Mouse (Mus musculus) intestine, embryonic 15.5 days (tissue): Measurements from ENCODE around the gene Gm17409. TPM values are rescaled to one million over a fixed set of nuclear protein-coding genes. Genes with fewer than 3 reads are reported as not detected.

Source experiments
- ATAC-seq: fragments of 200-750 bp; cut with Nextera tagmentation; 2 replicates; pipeline ENCODE4 v1.8.0; 2017; ENCODE audit warnings: moderate TSS enrichment, moderate library complexity
- H3K27ac ChIP-seq: fragments of 300-500 bp; sonication (generic); 2 replicates; pipeline ENCODE4 v1.5.1; 2015; ENCODE audit warnings: mild to moderate bottlenecking, inconsistent platforms
- H3K27me3 ChIP-seq: fragments of 300-500 bp; sonication (generic); replicated peaks from 2 replicates; pipeline ENCODE4 v1.6.1; 2015; ENCODE audit warnings: inconsistent platforms
- H3K36me3 ChIP-seq: fragments of 300-500 bp; sonication (generic); 2 replicates; pipeline ENCODE4 v1.6.1; 2015; ENCODE audit warnings: inconsistent platforms
- H3K4me1 ChIP-seq: fragments of 300-500 bp; sonication (generic); replicated peaks from 2 replicates; pipeline ENCODE4 v1.6.1; 2015; ENCODE audit warnings: inconsistent platforms
- H3K4me2 ChIP-seq: fragments of 300-500 bp; sonication (generic); replicated peaks from 2 replicates; pipeline ENCODE4 v1.6.1; 2015; ENCODE audit warnings: mild to moderate bottlenecking, inconsistent platforms
- H3K4me3 ChIP-seq: fragments of 300-500 bp; sonication (generic); replicated peaks from 2 replicates; pipeline ENCODE4 v1.5.1; 2015; ENCODE audit warnings: inconsistent platforms
- H3K9ac ChIP-seq: fragments of 300-500 bp; sonication (generic); 2 replicates; pipeline ENCODE4 v1.6.1; 2015; ENCODE audit warnings: inconsistent platforms
- H3K9me3 ChIP-seq: fragments of 300-500 bp; sonication (generic); 2 replicates; pipeline ENCODE4 v1.6.1; 2016; ENCODE audit warnings: inconsistent platforms
- WGBS: fragments of 180-500 bp; shearing (Covaris S2); methylation state at CpG from one replicate; pipeline ENCODE4 v1.1.7; 2015; 5-methylcytosine and 5-hydroxymethylcytosine counted together
- polyA plus RNA-seq: library from polyadenylated mRNA; unstranded; fragments of >200 nt; fragmentation: Nextera tagmentation; extraction: Ambion mirVana; gene quantifications from 2 replicates; pipeline ENCODE4 v1.2.1, GENCODE M21; 2015

Gm17409 gene
- polyA plus RNA-seq, 1 experiment from 2014 or later: not detected

GRCm38 (mm10) chr2:58516000-58516399, 46.1 kb downstream of the Gm17409 start:
- Histone ChIP-seq H3K9ac (no peak overlapping the region), H3K9me3 (no peaks in the 10 kb centered on the region), H3K4me2 (no peak overlapping the region), H3K27ac (no peak overlapping the region), H3K4me3 (no peak overlapping the region), H3K27me3 (no peaks in the 10 kb centered on the region), H3K36me3 (no peaks in the 10 kb centered on the region), H3K4me1 (peaks cover 14% of the 10 kb centered on the region; the same call in 1 of the 2 replicates)
- 48% methylated on average over 15 of the region's 15 CpGs for WGBS
- ATAC-seq: no peak

- H3K4me1 ChIP-seq: peaks cover 14% of the 10 kb centered on the region; the same call in 1 of the 2 replicates
- no peaks in the 10 kb centered on the region for H3K27me3 ChIP-seq
- H3K27ac ChIP-seq: no peak overlapping the region
- no peak overlapping the region for H3K9ac ChIP-seq
- H3K4me2 ChIP-seq: no peak overlapping the region
- H3K4me3 ChIP-seq: no peak overlapping the region
- no peaks in the 10 kb centered on the region for H3K9me3 ChIP-seq
- WGBS: 52% methylated on average over 6 of the region's 6 CpGs
- no peak for ATAC-seq
- H3K36me3 ChIP-seq: no peaks in the 10 kb centered on the region
These were observed 47.0 kb downstream of the Gm17409 start for GRCm38 (mm10) chr2:58516920-58517319.

- Histone ChIP-seq H3K36me3 (no peaks in the 10 kb centered on the region), H3K27me3 (no peaks in the 10 kb centered on the region), H3K4me1 (peaks cover 13% of the 10 kb centered on the region; the same call in 1 of the 2 replicates), H3K9me3 (no peaks in the 10 kb centered on the region), H3K27ac (no peak overlapping the region), H3K4me2 (no peak overlapping the region), H3K9ac (no peak overlapping the region), H3K4me3 (no peak overlapping the region)
- ATAC-seq: no peak
- 84% methylated on average over 1 of the region's 1 CpGs for WGBS
These were observed 48.6 kb downstream of the Gm17409 start for GRCm38 (mm10) chr2:58518517-58518916.

Other genes starting within 250 kb of the Gm17409 start
- 3.7 and 4.2 TPM in 2 replicates for gene Acvr1c, start 112.2 kb upstream of the Gm17409 start, polyA plus RNA-seq
- gene Acvr1, start 97.0 kb downstream of the Gm17409 start, polyA plus RNA-seq: 4.9 and 5.2 TPM in 2 replicates
- gene Upp2, start 97.2 kb downstream of the Gm17409 start, polyA plus RNA-seq: 5.2 and 5.5 TPM in 2 replicates